Mouse (Mus musculus): ENCODE results near the gene Zfp619. TPM values are rescaled to one million over a fixed set of nuclear protein-coding genes. Genes with fewer than 3 reads are reported as not detected.
"Not testable (repeated sequence)": the region's sequence is repeated elsewhere in the genome, so short reads cannot be mapped to it uniquely, and the experiment has no call there.

Gene Zfp619
- total RNA-seq, 2 experiments from 2014 or later = 0.58 to 1.3 TPM

GRCm38 (mm10) chr7:39588037-39588436 is 70.5 kb downstream of the Zfp619 start:
- ATAC-seq (replicated peaks; ENCODE audit: low FRiP score, poor library complexity, severe bottlenecking) = no peak

GRCm38 (mm10) chr7:39588471-39589041 is 71.0 kb downstream of the Zfp619 start:
- peak; percentile 89 for ATAC-seq (replicated peaks; ENCODE audit: low FRiP score, poor library complexity, severe bottlenecking)

GRCm38 (mm10) chr7:39589044-39589443 is 71.5 kb downstream of the Zfp619 start:
- ATAC-seq (replicated peaks; ENCODE audit: low FRiP score, poor library complexity, severe bottlenecking) = not testable (repeated sequence)

Other genes with a start within 250 kb of the Zfp619 start
- gene Gm5114, start 104.6 kb upstream of the Zfp619 start, total RNA-seq (2015; ENCODE audit: low replicate concordance) = not detected in 2 replicates
- not detected in 2 replicates for gene Gm5114, start 104.6 kb upstream of the Zfp619 start, total RNA-seq (2017; ENCODE audit: low replicate concordance)

Measured in erythroblast, adult 5-6 weeks (primary cell).